Mouse (Mus musculus): Measurements from ENCODE around the gene Lbp. TPM values are rescaled to one million over a fixed set of nuclear protein-coding genes. Genes with fewer than 3 reads are reported as not detected.

The Lbp gene
- polyA plus RNA-seq, 1 experiment from 2014 or later, result 10.1 TPM

DNA sequence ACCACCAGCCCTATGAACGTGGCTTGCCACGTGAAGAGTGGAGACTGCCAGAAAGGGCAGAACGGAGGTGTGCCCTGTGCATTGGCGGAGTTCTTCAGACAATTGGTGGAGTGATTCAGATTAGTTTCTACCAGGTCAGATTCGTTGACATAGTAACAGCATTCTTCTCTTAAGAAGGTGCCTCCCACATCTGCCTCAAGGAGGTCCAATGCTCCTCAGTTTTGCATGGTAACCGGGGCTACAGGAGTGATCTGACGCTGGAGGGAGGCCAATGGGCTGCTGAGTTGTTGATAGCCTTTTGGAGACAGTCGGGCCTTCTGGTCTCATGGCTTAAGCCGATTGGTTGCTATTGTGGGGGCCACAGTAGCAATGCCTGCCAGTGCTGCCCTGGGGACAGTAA, 10.6 kb upstream of the Lbp start:
- 46% methylated on average over 9 of the region's 9 CpGs for WGBS (ENCODE audit: insufficient replicate concordance)
- H3K9ac ChIP-seq (ENCODE audit: low read depth, low read length), result no peak overlapping the region
- H3K9me3 ChIP-seq (replicated peaks; ENCODE audit: control insufficient read depth, low read length), result no peaks in the 10 kb centered on the region
- no peak overlapping the region for H3K4me3 ChIP-seq (ENCODE audit: low read depth, low read length)
- no peaks in the 10 kb centered on the region for H3K4me1 ChIP-seq (ENCODE audit: control insufficient read depth, insufficient read depth, low read length)
- H3K27ac ChIP-seq (ENCODE audit: low read depth, low read length), result no peak overlapping the region
- no peaks in the 10 kb centered on the region for H3K27me3 ChIP-seq (ENCODE audit: control insufficient read depth, insufficient read depth, low read length)
- no peaks in the 10 kb centered on the region for H3K36me3 ChIP-seq (ENCODE audit: control insufficient read depth, insufficient read depth, low read length)
- no peak overlapping the region for H3K4me2 ChIP-seq
- no peak for ATAC-seq (replicated peaks; ENCODE audit: insufficient number of reproducible peaks, low FRiP score, low TSS enrichment)

DNA sequence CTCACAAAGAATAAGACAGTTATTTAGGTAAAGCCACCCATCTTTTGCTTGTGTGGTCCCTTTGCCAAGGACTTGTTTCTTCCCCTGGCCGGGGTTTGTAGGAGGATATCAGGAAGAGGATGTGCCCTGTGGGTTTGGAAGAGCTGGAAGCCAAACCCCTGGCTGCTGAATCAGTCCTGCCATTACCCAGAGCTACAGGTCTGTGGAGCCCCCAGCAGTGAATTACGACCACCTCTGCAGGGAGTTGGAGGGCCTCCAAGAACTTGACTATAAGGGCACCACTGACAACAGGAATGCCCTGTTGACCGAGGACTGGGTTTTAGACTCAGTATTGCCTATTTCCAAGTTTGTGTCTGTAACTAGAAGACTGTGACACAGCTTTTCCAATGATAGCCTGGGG, 7.1 kb upstream of the Lbp start:
- Histone ChIP-seq H3K27me3 (ENCODE audit: control insufficient read depth, insufficient read depth, low read length) (no peaks in the 10 kb centered on the region), H3K4me3 (ENCODE audit: low read depth, low read length) (no peak overlapping the region), H3K36me3 (ENCODE audit: control insufficient read depth, insufficient read depth, low read length) (no peaks in the 10 kb centered on the region), H3K27ac (ENCODE audit: low read depth, low read length) (no peak overlapping the region), H3K9ac (ENCODE audit: low read depth, low read length) (no peak overlapping the region), H3K4me1 (ENCODE audit: control insufficient read depth, insufficient read depth, low read length) (no peaks in the 10 kb centered on the region), H3K9me3 (replicated peaks; ENCODE audit: control insufficient read depth, low read length) (no peaks in the 10 kb centered on the region), H3K4me2 (no peak overlapping the region)
- WGBS (ENCODE audit: insufficient replicate concordance), result 76% methylated on average over 3 of the region's 3 CpGs
- no peak for ATAC-seq (replicated peaks; ENCODE audit: insufficient number of reproducible peaks, low FRiP score, low TSS enrichment)

DNA sequence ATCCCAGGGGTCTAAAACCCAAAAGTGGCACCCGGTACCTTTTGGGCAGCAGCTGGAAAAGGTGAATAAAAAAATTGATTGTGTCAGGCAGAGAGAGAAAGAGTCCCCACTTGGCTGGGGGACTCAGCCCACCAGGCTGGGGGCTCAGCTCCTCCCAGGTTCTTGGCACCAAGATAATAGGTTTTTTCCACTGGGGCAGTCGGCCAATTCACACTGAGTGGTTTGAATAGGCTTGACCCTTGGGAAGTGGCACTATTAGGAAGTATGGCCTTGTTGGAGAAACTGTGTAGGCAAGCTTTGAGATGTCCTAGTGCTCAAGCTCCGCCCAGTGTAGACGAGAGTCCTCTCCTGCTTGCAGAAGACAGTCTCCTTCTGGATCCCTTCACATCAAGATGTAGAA, 6.6 kb upstream of the Lbp start:
- Histone ChIP-seq H3K27me3 (ENCODE audit: control insufficient read depth, insufficient read depth, low read length) (no peaks in the 10 kb centered on the region), H3K9me3 (replicated peaks; ENCODE audit: control insufficient read depth, low read length) (no peaks in the 10 kb centered on the region), H3K27ac (ENCODE audit: low read depth, low read length) (no peak overlapping the region), H3K36me3 (ENCODE audit: control insufficient read depth, insufficient read depth, low read length) (no peaks in the 10 kb centered on the region), H3K4me1 (ENCODE audit: control insufficient read depth, insufficient read depth, low read length) (no peaks in the 10 kb centered on the region), H3K4me2 (no peak overlapping the region), H3K4me3 (ENCODE audit: low read depth, low read length) (no peak overlapping the region), H3K9ac (ENCODE audit: low read depth, low read length) (no peak overlapping the region)
- no peak for ATAC-seq (replicated peaks; ENCODE audit: insufficient number of reproducible peaks, low FRiP score, low TSS enrichment)
- 72% methylated on average over 4 of the region's 4 CpGs for WGBS (ENCODE audit: insufficient replicate concordance)

GRCm38 (mm10) chr2:158302807-158303206, 3.5 kb upstream of the Lbp start:
- 69% methylated on average over 3 of the region's 3 CpGs for WGBS (ENCODE audit: insufficient replicate concordance)
- Histone ChIP-seq H3K27me3 (ENCODE audit: control insufficient read depth, insufficient read depth, low read length) (no peaks in the 10 kb centered on the region), H3K4me1 (ENCODE audit: control insufficient read depth, insufficient read depth, low read length) (peaks cover 9% of the 10 kb centered on the region), H3K9me3 (replicated peaks; ENCODE audit: control insufficient read depth, low read length) (no peaks in the 10 kb centered on the region), H3K36me3 (ENCODE audit: control insufficient read depth, insufficient read depth, low read length) (no peaks in the 10 kb centered on the region), H3K27ac (ENCODE audit: low read depth, low read length) (no peak overlapping the region), H3K4me3 (ENCODE audit: low read depth, low read length) (no peak overlapping the region), H3K4me2 (no peak overlapping the region), H3K9ac (ENCODE audit: low read depth, low read length) (no peak overlapping the region)
- ATAC-seq (replicated peaks; ENCODE audit: insufficient number of reproducible peaks, low FRiP score, low TSS enrichment), result no peak

GRCm38 (mm10) chr2:158306696-158307049, 380 bp downstream of the Lbp start:
- Histone ChIP-seq H3K4me3 (ENCODE audit: low read depth, low read length) (peak overlapping the region; percentile 3; the same call in 1 of the 2 replicates), H3K4me2 (peak overlapping the region; percentile 44), H3K9ac (ENCODE audit: low read depth, low read length) (no peak overlapping the region; the same call in 1 of the 2 replicates), H3K36me3 (ENCODE audit: control insufficient read depth, insufficient read depth, low read length) (no peaks in the 10 kb centered on the region), H3K27ac (ENCODE audit: low read depth, low read length) (peak overlapping the region; percentile 50), H3K27me3 (ENCODE audit: control insufficient read depth, insufficient read depth, low read length) (no peaks in the 10 kb centered on the region), H3K4me1 (ENCODE audit: control insufficient read depth, insufficient read depth, low read length) (peaks cover 9% of the 10 kb centered on the region), H3K9me3 (replicated peaks; ENCODE audit: control insufficient read depth, low read length) (no peaks in the 10 kb centered on the region)
- ATAC-seq (replicated peaks; ENCODE audit: insufficient number of reproducible peaks, low FRiP score, low TSS enrichment), result no peak
- 37% methylated on average over 6 of the region's 6 CpGs for WGBS (ENCODE audit: insufficient replicate concordance)

- Histone ChIP-seq H3K4me3 (ENCODE audit: low read depth, low read length) (no peak overlapping the region), H3K9ac (ENCODE audit: low read depth, low read length) (peak overlapping the region; percentile 46; the same call in 1 of the 2 replicates), H3K9me3 (replicated peaks; ENCODE audit: control insufficient read depth, low read length) (no peaks in the 10 kb centered on the region), H3K27me3 (ENCODE audit: control insufficient read depth, insufficient read depth, low read length) (no peaks in the 10 kb centered on the region), H3K4me2 (no peak overlapping the region), H3K36me3 (ENCODE audit: control insufficient read depth, insufficient read depth, low read length) (no peaks in the 10 kb centered on the region), H3K27ac (ENCODE audit: low read depth, low read length) (no peak overlapping the region), H3K4me1 (ENCODE audit: control insufficient read depth, insufficient read depth, low read length) (peaks cover 9% of the 10 kb centered on the region)
- WGBS (ENCODE audit: insufficient replicate concordance), result 61% methylated on average over 5 of the region's 5 CpGs
- ATAC-seq (replicated peaks; ENCODE audit: insufficient number of reproducible peaks, low FRiP score, low TSS enrichment), result no peak
These were observed 2.0 kb downstream of the Lbp start for GRCm38 (mm10) chr2:158308276-158308675.

DNA sequence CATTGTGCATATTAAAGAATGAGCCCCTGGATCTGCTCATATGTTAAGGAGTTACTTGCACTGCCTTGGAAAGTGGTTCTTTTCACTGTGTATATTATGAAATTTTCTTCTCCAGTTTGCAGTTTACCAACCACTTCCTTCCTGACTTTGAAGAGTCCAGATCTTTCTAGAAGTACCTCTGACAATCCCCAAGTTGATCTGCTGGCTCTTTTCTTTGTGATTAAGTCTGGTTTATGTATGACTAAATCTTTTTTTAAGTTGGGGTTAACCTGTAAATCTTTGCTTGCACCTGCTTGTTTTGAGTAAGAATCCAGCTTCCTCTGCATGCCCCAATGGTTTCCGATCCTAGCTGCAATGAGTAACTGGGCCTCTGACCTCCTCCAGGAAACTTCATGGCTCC, 6.8 kb downstream of the Lbp start:
- H3K27ac ChIP-seq (ENCODE audit: low read depth, low read length), result no peak overlapping the region
- H3K4me3 ChIP-seq (ENCODE audit: low read depth, low read length), result no peak overlapping the region
- H3K27me3 ChIP-seq (ENCODE audit: control insufficient read depth, insufficient read depth, low read length), result no peaks in the 10 kb centered on the region
- 69% methylated on average over 1 of the region's 1 CpGs for WGBS (ENCODE audit: insufficient replicate concordance)
- no peaks in the 10 kb centered on the region for H3K4me1 ChIP-seq (ENCODE audit: control insufficient read depth, insufficient read depth, low read length)
- no peaks in the 10 kb centered on the region for H3K9me3 ChIP-seq (replicated peaks; ENCODE audit: control insufficient read depth, low read length)
- no peak for ATAC-seq (replicated peaks; ENCODE audit: insufficient number of reproducible peaks, low FRiP score, low TSS enrichment)
- no peaks in the 10 kb centered on the region for H3K36me3 ChIP-seq (ENCODE audit: control insufficient read depth, insufficient read depth, low read length)
- no peak overlapping the region for H3K4me2 ChIP-seq
- H3K9ac ChIP-seq (ENCODE audit: low read depth, low read length), result no peak overlapping the region

- WGBS (ENCODE audit: insufficient replicate concordance), result 63% methylated on average over 8 of the region's 8 CpGs
- no peak overlapping the region for H3K4me2 ChIP-seq
- H3K4me1 ChIP-seq (ENCODE audit: control insufficient read depth, insufficient read depth, low read length), result no peaks in the 10 kb centered on the region
- ATAC-seq (replicated peaks; ENCODE audit: insufficient number of reproducible peaks, low FRiP score, low TSS enrichment), result no peak
- no peak overlapping the region for H3K4me3 ChIP-seq (ENCODE audit: low read depth, low read length)
- H3K9me3 ChIP-seq (replicated peaks; ENCODE audit: control insufficient read depth, low read length), result no peaks in the 10 kb centered on the region
- no peaks in the 10 kb centered on the region for H3K27me3 ChIP-seq (ENCODE audit: control insufficient read depth, insufficient read depth, low read length)
- no peaks in the 10 kb centered on the region for H3K36me3 ChIP-seq (ENCODE audit: control insufficient read depth, insufficient read depth, low read length)
- no peak overlapping the region for H3K9ac ChIP-seq (ENCODE audit: low read depth, low read length)
- no peak overlapping the region for H3K27ac ChIP-seq (ENCODE audit: low read depth, low read length)
These were observed 10.1 kb downstream of the Lbp start for GRCm38 (mm10) chr2:158316371-158316770.

DNA sequence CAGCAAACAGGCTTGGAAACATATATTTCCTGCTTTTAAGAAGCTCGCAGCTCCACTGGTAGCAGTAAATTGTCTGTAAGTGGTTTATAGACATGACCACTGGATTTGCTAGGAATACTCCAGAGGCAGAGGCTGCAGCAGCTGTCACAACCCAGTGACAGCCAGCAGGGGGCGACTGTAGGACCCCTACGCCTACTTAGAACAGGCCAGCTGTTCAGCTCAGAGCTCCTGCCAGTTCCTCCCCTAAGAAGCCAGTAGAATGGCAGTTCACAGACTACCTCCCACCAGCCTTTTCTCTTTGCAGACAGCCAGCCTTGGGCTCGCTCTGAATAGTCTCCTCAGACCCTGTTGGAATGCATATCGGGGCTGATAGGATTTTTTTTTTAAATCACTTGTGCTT, 10.7 kb downstream of the Lbp start:
- Histone ChIP-seq H3K36me3 (ENCODE audit: control insufficient read depth, insufficient read depth, low read length) (no peaks in the 10 kb centered on the region), H3K9ac (ENCODE audit: low read depth, low read length) (no peak overlapping the region), H3K27me3 (ENCODE audit: control insufficient read depth, insufficient read depth, low read length) (no peaks in the 10 kb centered on the region), H3K9me3 (replicated peaks; ENCODE audit: control insufficient read depth, low read length) (no peaks in the 10 kb centered on the region), H3K27ac (ENCODE audit: low read depth, low read length) (no peak overlapping the region), H3K4me3 (ENCODE audit: low read depth, low read length) (no peak overlapping the region), H3K4me1 (ENCODE audit: control insufficient read depth, insufficient read depth, low read length) (no peaks in the 10 kb centered on the region), H3K4me2 (no peak overlapping the region)
- no peak for ATAC-seq (replicated peaks; ENCODE audit: insufficient number of reproducible peaks, low FRiP score, low TSS enrichment)
- 13% methylated on average over 5 of the region's 5 CpGs for WGBS (ENCODE audit: insufficient replicate concordance)
